Mouse (Mus musculus) retina, embryonic 14.5 days (tissue): ENCODE results near the gene Dvl2.
"Not testable (repeated sequence)": the region's sequence is repeated elsewhere in the genome, so short reads cannot be mapped to it uniquely, and the experiment has no call there.

Experiments used
- DNase-seq: peaks from one replicate; pipeline ENCODE4 v3.0.0-alpha.2; 2015; ENCODE audit warnings: low spot score

Gene Dvl2

DNA sequence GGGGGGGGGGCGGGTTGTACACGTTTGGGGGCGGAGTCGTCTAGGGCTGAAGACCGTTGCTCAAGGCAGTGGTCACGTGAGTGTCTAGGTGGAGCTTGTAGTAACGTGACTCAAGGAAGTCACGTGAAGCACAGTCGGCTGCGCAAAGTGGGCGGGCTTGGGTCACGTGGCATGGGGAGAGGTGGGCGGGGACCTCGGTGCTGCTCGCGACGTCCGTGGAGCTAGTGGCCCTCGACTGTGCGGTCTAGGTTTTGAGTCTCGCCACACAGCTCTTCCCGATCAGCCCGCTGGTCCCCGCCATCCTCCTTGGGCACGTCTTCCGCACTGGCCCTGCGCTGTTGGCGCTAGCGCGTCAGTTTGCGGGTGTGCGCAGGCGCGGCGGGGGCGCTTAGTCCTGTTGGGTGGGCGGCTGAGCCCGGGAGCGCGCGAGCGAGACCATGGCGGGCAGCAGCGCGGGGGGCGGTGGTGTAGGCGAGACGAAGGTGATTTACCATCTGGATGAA, at the start of gene Dvl2:
TSS of gene Dvl2 (plus strand) at position 200 of the 503 bp plus-strand sequence.
- peak; percentile 92 for DNase-seq

DNA sequence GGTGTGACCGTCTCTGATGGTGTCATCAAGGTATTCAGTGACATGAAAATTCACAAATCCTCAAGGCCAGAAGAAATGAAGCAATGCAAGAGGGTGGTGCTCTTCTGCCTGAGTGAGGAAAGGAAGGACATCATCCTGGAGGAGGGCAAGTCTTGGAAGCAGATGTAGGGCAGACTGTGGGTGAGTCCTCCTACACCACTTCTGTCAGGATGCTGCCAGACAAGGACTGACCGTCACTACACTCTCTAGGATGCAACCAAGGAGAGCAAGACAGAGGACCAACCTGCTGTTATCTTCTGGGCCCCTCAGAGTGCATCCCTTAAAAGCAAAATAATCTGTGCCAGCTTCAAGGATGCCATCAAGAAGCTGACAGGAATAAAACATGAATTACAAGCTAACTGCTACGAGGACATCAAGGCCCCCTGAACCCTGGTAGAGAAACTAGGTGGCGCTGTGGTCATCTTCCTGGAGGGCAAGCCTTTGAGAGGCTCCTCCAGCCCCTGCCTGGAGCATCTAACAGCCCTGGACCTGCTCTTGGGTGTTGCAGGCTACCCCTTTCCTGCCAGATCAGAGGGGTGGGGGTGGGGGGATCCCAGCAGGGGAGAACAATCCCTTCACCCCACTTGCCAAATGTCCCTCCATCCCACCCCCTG, 49.5 kb upstream of the Dvl2 start:
- peak; percentile 61 for DNase-seq

DNA sequence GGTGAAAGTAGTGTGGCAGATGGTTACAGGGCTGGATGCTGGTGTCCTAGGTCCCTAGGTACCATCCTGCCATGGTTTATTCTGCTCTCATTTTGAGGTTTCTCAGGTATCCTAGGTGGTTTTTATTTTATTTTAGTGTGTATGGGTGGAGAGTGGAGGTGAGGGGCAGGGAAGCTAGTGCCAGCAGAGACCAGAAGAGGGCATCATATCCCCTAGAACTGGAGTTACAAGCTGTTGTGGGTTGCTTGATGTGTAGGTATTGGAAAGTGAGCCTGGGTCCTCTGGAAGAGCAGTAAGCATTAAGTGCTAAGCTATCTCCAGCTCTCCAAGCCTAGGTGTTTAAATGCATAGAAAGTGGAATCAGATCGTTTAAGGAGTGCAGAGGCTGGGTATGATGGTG, 48.1 kb upstream of the Dvl2 start:
- no peak for DNase-seq

DNA sequence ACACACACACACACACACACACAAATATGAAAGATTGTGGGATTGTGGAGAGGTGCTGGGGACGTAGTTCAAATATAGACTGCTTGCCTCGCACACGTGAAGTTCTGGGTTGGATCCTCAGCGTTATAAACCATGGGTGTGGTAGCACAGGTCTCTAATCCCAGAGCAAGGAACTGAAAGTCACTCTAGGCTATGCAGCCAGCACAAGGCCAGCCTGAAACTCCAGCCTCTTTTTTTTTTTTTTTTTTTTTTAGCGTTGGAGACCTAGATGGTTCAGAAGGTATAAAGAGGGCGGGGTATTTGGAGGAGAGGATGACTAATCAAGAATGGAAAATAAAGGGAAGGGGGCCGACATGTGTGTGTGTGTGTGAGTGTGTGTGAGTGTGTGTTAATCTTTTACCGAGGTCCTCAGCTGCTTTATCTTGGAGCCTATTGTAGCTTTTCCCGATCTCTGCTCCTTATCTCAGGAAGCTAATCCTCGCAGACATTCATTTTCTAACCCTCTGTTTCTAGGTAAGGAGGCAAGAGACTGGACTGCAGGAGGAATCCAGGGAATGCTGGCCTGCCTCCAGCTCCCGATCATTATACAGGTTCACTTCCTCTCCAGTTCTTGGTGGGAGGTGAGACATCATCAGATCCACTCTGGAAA, 47.0 kb upstream of the Dvl2 start:
- DNase-seq: no peak

DNA sequence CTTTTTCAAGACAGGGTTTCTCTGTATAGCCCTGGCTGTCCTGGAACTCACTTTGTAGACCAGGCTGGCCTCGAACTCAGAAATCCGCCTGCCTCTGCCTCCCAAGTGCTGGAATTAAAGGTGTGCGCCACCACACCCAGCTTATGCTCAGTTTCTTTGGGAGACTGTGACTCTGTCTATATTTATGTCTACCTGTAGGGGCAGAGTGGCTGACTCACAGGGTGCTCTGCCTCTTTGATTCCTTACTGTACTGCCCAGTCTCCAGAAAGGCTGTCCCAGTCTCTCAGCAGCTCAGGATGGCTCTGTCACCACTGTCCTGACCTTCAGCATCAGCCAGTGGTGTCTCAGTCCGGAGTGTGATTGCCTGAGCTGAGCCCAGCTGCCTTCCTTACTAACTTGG, 44.8 kb upstream of the Dvl2 start:
- DNase-seq: not testable (repeated sequence)

DNA sequence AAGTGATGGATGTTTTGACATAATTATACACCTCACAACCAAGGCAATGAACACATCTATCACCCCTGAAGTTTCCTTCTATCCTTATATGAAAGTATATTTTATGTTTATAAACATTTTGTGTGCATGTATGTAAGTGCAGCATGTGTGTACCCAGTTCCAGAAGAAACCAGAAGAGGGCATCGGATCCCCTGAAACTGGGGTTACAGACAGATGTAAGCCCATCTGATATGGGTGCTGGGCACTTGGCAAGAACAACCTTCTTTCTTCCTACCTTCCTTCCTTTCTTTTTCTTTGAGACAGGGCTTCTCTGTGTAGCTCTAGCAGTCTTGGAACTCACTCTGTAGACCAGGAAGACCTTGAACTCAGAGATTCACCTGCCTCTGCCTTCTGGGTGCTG, 44.2 kb upstream of the Dvl2 start:
- DNase-seq: no peak

DNA sequence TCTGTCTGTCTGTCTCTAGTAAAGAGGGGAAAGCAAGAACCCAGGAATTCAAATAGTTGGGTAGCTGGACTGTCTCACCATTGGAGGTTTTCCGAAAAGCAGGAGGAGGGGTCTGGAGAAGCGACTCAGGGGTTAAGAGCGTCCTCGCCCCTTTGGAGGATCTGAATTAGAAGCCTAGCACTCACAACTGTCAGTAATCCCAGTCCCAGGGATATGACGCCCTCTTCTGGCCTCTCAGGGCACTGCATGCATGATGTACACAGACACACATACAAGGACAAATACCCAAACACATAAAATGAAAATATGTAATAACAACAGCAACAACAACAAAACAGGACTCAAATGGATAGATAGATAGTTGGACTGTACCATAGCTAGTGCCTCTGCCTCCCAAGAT, 39.8 kb upstream of the Dvl2 start:
- DNase-seq: no peak

DNA sequence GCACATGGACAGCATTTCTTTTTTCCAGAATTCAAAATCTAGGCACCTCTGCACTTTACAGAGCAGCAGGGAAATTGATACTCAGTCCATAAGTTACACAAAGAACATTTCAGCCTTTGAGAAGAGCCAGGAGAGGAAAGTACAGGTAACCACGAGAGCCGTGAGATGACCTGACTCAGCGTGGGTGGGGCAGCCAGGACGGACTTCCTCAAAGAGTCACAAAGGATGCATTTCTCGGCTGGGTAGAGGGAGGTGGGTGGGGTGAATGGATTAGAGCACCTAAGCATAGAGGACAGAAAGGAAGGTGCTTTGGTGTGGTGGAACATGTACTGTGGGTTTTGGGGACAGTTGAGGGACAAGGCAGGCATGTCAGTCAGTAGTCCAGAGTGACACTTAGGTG, 38.6 kb upstream of the Dvl2 start:
- DNase-seq: no peak

DNA sequence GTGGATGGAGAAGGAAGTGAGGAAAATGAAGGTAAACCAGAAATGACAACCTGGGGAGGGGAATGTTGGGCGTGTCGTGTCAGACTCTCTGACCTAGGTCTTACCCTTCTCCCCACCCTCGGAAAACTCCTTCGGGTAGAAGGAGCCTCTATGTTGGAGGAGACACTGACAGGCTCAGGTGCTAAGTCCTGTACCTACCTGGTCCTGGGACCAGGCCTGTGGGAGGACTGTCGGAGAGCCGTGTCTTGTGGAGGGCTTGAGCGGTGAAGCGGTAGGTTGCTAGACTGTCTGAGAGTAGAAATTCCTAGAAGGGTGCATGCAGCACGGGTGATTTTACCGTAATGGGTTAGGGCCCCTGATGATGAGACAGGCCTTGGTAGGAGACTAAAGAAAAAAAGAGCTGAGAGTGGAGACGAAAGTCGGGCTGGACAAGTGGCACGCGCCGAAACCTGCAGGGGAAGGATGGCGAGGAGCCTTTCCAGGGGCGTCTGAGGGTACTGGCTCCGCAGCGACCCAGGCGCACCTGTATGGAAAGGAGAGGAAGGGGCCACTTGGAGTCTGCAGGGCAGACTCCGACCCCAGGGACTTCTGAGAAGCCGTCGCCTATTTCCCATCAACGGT, 35.6 kb upstream of the Dvl2 start, which contains the start of gene Cldn7:
TSS of gene Cldn7 (plus strand) at position 130 of the 621 bp plus-strand sequence.
- DNase-seq: no peak

DNA sequence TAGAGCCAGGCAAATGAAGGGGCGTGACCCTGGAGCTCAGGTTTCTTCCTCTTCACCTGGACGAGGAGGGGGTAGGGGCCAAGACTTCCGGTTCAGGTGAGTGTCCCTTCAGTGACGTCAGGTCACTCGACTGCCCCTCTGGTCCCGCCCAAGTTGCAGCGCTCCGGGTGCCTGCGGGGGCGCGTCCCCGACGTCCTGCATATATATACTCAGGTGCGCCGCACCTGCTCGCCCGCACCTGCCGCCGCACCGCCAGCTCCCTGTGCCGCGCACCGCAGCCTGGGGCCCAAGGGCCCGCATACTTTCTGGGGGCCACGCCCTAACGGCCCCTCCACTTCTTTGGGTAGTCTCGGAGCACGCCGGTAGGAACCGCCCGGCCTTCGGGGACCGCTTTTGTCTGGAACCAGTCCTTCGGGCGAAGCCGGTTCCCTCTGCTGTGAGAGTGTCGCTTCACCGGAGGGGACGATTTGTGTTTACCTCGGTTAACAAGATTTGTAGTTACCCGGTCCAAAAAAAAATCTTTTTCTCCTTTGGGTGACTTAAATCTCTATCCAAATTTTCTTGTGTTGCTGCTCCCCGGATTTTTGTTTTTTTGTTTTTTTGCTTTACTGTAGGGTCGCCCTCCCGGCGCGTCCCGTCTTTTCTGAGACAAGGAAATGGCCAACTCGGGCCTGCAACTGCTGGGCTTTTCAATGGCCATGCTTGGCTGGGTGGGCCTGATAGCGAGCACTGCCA, 35.0 kb upstream of the Dvl2 start:
- DNase-seq: peak; percentile 22

DNA sequence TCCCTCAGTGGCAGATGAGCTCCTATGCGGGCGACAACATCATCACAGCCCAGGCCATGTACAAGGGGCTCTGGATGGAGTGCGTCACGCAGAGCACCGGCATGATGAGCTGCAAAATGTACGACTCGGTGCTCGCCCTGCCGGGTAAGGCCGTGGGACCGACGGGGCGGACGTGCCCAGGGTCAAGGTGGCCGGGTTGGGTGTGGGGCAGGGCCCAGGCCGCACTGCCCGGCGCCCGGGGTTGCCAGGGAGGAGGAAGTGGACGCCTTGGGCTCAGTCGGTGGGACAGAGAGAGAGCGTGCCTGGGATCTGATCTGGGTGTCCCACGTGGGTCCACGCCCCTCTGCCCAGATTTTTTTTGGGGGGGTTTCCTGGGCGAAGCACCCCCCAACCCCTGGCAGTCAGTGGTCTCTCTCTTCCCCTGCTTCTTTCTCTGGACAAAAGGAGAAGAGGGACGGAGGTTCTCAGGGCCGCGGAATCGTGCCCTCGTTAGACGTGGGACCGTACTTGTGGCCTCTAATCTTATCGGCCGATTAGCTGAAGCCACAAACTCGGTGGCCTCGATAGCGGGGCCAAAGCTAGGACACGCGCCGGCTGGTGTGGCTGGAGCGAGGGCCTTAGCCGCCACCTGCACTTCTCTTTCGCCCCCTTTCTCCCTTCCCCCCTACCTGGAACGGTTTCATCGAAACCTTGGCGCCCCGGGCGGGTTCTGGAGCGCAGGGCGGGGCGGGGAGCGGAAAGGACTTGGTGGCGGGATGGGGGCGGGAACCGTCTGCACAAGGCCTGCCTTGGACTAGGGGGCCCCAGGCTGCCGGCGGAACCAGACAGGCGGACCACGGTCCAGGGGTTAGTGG, 34.2 kb upstream of the Dvl2 start:
- DNase-seq: peak; percentile 30

DNA sequence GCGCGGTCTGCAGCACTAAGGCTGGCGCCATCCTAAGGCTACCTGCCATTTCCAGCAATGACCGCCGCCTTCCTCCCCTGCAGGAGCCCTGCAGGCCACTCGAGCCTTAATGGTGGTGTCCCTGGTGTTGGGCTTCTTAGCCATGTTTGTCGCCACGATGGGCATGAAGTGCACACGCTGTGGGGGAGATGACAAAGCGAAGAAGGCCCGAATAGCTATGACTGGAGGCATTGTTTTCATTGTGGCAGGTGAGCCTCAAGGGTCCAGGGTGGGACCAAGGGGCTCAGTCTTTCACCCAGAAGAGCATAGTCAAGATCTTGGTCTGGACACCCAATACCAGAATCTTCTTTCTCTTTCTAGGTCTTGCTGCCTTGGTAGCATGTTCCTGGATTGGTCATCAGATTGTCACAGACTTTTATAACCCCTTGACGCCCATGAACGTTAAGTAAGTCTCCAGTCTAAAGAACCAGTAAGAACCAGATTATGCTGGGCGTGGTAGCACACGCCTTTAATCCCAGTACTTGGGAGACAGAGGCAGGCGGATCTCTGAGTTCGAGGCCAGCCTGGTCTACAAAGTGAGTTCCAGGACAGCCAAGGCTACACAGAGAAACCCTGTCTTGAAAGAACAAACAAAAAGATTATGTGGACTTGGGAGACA, 33.4 kb upstream of the Dvl2 start:
- DNase-seq: no peak

DNA sequence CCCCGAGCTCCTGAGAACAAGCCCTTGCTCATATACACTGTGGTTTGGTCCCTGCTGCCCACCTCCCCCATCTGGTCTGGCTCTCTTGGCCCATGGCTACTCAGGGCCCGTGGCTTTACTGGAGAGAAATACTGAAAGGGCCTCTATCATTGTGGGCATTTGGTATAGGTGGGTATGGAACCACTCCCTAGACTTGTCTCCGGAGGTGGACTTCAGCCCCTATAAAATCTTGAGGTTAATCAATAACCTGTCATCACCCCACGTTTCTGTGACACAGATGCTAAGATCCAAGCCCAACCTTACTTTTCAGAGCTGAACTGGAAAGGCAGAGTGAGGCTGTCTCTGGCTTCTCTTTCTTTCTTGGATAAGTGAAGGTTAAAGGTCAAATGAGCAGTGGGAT, 31.6 kb upstream of the Dvl2 start:
- no peak for DNase-seq

DNA sequence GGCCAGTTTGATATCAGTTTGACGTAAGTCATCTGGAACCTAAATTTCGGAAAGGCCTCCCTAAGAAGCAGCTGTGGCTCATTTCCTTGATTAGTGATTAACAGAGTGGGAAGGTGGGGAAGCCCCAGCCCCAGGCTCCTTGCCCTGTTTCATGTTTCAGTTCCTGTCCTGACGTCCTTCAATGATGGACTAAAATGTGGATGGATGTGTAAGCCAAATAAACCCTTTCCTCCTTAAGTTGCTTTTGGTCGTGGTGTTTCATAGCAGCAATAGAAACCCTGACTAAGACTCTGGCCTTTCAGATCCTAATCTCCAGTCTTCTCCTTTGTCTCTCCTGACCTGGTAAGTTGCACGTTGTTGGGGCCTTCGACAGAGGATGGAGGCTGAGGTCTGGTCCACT, 30.2 kb upstream of the Dvl2 start:
- DNase-seq: no peak

DNA sequence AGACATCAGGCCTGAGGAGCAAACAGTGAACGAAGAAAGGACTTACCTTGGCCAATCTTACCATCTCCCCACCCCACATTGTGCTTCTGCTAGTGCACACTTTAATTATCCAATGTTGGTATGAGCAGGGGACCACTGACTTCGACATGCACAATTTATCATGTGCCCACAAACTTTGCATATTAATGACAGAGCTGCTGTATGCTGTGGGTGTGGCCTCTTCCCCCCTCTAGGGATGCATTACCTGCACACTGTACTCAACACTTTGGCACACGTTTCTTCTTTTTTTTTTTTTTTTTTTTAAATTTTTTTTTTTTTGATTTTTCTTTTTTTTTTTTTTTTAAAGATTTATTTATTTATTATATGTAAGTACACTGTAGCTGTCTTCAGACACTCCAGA, 29.6 kb upstream of the Dvl2 start:
- no peak for DNase-seq

DNA sequence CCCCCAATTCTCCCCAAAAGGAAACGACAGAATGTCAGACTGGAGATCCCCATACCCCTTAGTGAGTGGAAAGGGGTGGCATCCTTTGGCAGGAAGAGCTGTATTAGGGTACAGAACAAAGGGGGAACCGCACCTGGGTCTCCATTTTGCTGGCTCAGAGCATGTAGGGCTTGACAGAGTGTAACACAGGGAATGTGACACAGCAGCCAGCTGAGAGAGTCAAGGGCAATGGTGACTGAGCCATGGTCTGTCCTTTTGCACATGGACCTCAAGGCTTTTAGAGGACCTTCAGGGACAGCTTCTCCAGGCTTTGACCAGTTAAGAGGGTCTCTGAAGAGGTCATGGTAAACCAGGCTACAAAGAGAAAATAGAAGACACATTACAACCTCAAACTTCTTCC, 25.5 kb upstream of the Dvl2 start:
- no peak for DNase-seq

DNA sequence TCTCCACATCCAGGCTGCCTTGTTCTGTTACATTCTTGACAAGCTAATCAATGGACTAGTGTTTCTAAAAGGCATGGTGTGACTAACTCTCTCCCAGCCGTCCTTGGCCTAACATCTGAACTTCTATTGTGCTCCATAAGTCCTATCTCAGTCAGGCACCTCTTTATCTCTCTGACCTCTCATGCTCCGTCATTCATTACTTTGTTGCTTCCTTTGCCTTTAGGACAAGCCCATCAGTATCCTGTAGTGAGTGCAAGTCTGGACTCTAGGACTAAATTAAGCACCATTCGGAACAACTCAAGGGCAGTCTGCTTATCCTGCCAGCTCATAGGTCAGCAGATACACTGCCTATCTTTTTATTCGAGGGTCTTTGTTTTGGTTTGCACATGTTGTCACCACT, 24.1 kb upstream of the Dvl2 start:
- DNase-seq: no peak

DNA sequence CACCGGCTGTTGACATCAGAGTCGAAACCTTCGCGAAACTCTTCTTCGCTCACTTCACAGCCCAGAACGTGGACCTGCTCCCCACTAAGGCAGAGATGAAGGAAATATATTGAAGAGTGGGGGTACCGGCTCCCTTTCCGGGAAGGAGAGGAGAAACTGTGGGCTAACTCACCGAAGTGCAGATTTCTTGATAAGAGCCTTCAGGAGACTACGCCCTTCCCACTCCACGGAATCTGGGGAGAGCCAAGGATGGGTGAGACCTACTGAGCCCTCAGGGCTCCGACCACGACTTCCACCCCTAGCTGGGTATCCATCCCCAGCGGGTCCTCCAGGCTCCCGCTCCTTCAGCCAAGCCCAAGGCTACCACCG, 20.6 kb upstream of the Dvl2 start:
- DNase-seq: no peak

DNA sequence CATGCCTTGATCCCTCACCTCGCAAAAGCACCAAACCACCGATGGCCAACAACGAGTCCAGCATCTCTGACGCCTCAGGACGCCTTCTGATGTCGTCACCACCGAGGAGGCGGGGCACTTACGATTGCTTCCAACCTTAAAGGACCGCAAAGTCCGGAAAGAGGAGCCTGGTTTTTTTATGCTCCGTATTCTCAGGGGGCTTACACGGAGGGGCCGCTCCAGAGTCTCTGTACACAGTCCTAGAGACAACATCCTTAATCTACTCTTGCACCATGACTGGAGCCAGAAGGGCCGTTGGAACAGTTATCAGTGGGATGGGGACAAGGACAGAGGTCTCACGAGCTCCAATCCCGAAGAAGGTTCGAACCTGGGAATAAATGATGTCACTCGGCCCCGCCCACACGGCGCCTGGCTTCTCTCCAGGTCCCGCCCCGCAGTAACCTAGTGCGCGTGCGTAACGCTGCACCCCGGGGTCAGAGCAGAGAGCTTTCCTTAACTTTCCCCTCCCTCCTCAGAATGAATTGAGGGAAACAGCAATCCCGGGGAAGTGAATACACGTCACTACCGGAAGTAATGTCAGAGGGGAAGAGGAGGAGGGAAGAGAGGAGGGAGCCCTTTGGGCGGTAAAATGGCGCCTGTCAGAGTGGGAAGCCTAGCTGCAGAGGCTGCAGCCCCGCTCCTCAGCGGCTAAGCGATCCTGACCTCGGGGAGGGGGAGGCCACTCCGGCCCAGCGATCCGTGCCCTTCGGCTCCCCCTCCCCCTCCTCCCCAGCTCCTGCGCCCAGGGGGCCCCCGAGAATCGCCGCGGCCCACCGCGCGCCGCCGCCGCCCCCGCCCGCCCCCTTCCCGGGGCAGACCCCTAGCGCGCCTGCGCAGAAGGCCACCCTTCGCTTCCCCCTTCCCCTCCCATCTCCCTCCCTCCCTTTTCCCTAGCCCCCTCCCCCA, 19.9 kb upstream of the Dvl2 start:
- peak; percentile 99 for DNase-seq

DNA sequence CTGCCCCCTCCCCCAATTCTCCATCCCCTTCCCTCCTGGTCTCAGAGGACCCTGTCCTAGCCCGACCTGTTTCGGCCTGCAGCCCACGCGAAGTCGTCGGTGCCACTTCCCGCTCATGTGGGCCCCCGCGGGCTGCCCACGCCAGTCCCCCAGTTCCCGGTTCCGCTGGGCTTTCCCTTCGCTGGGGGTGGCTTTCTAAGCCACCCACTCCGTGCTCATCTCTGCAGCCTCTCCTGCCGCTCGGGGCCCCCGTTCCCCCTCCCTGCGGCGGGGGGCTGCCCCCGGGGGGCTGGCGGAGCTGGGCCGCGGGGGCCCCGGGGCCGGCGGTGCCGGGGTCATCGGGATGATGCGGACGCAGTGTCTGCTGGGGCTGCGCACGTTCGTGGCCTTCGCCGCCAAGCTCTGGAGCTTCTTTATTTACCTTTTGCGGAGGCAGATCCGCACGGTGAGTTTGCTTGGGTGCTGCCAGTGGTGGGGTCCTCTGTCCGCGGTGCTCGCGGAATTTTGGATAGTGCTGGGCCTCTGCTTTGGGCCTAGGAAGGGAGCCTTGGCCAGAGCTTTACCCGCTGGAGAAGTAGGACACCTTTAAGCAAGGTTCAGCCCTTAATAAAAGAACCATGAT, 19.1 kb upstream of the Dvl2 start, which contains the start of gene Ctdnep1:
TSS of gene Ctdnep1 (plus strand) at position 16 of the 622 bp plus-strand sequence.
- DNase-seq: no peak
